Mouse (Mus musculus) heart, postnatal 10 days (tissue): ENCODE measurements around the gene Sos1. TPM values are rescaled to one million over a fixed set of nuclear protein-coding genes. Genes with fewer than 3 reads are reported as not detected.

ENCODE experiments used
- DNase-seq, 2 experiments: peaks; one replicate each; pipeline ENCODE4 v3.0.0; 2021
- intact Hi-C: fragments of 180-260 bp; cut with DNase I; formaldehyde crosslinking; loops from one replicate; pipeline ENCODE4 v1.15.1; 2025
- total RNA-seq, 2 experiments: library from RNA; stranded (reverse); gene quantifications; 2 replicates each; pipeline ENCODE4 v1.2.3; 2021

The Sos1 gene
- total RNA-seq = 10 to 100 TPM; 16.2 to 17.9 TPM

DNA sequence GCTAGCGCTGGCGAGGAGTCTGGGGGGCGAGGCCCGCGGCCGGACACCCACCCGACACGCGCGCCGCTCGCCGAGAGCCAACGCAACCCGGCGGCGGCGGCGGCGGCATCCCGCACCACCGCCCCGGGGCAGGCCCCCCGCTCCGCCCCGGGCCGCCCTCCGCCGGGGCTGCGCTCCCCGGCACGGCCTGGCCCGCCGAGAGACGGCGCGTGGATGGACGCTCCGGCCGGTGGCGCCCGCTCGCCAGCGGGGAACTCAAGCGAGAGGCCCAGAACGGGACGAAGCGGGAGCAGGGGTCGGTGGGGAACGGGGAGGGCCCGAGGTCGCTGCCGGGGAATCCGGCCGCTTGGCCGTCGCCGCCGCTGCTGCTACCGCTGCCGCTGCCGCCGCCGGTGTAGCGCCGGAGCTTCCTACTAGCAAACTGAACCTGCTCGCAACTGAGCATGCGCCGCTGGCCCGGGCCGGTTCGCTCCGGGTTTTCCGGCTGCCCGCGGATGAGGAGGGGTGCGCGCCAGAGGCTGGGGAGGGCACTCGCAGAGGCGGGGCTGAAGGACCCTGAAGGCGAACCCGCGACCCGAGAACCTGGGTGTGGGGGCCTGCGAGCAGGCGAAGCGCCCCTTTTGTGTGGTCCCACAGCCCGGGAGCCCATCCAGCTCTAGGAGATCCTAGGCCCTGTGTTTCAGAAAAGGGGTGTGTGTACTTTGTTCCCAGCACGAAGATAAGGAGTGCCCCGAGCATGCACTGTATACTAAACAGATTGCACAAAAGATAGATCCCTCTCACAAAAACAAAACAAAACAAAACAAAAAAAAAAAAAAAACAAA lies at the start of gene Sos1:
TSS of gene Sos1 (minus strand) at position 423 of the 824 bp plus-strand sequence.
- peak; percentile 97 to 98 for DNase-seq
- intact Hi-C loops = no loop called here

DNA sequence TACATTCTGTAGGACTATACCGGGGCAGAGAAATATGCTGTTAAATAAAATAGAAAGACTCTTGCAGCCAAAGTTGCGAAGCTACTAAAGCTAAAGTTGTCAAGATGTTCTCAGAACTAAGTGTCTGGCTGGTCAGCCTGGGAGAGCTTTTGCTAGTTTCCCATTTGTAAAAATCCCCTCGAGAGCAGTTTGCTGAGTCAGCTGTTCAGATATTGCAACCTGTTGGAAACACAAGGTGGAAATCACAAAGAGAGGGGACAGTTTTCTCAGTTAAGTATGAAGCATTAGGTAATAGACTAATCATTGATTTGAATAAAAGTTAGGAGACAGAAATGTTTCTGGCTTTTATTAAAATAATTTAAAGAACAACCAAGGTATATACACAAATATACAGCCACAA lies 43.0 kb upstream of the Sos1 start:
- intact Hi-C loops = no loop called here
- DNase-seq = no peak

DNA sequence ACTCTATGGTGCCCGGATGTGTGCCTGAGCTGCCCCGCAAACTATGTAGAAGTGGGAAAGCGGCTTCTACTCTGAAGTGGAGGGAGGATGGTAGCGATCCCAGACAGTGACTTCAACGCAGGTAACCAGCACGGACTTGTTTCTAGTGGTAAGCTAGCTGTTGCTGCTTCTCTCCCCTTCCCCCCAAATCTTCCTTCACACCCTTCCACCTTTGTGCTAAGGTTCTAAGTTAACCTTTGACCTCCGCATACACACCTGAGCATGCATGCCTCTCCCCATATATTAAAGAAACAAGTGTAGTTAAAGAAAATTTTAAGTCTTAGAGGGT lies 41.9 kb upstream of the Sos1 start:
- intact Hi-C loops = no loop called here
- no peak for DNase-seq

DNA sequence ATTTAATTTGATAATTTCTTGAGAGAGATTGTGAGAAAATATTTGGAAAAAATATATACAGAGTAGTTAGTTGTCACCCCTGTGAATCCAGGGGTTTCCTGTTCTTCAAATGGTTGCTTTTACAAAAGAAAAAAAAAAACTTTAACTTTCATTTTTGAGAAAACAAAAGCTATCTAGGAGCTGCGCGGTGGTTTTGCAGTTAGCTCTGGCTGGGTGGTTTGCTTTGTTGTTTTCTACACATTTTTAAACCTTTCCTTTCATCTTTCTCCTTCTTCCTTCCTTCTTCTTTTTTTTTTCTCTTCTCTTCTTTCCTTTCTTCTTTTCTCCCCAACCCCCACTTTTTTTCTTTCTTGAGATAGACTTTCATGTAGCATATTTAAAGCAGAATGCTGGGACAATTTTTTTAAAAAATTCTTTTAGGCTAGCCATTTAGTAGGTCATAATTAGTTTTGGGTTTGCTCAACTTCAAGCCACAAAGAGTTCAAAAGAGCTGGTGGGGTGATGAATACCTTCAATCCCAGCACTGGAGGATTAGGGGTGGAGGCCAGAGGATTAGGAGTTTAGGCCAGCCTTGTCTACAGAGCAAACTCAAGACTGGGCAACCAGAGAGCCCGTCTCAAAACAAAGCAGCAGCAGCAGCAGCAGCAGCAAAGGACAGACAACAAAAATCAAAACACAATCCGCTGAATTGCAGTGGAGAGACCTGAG lies 41.4 kb upstream of the Sos1 start:
- intact Hi-C loops = no loop called here
- DNase-seq = no peak

DNA sequence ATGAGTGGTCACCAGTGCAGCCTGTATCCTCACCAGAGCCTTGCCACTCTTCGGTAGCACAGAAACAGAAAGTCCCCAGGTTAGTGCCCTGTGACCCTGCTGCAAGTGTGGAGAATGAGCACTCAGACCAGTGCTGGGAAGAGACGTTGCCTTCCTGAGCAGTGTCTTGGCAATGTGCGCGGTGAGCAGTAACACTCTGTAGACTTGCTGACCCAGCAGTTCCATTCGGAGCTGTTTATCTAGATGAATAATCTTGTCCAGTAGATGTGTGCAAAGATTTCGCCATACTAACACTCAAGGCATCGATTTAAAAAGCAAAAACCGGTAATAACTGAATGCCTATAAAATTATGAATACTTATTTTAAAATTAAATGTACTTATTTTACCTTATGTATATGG lies 40.3 kb upstream of the Sos1 start:
- intact Hi-C loops = no loop called here
- DNase-seq = no peak

DNA sequence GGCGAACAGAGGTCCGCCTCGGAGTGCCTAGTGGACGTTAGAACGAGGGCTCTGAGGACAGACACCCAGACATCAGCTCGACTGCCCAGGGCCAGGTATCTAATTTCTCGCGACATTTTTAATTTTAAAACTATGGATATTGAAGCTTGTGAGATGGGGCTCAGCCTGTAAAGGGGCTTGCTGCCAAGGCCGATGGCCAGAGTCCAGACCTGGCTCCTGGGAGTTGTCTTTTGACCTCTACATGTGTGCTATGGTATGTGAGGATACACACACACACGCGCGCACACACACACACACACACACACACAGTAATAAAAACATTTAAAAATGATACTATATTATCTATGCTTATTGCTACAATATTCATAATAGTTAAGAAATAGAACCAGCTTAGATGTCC lies 38.6 kb upstream of the Sos1 start:
- intact Hi-C loops = no loop called here
- DNase-seq = no peak

DNA sequence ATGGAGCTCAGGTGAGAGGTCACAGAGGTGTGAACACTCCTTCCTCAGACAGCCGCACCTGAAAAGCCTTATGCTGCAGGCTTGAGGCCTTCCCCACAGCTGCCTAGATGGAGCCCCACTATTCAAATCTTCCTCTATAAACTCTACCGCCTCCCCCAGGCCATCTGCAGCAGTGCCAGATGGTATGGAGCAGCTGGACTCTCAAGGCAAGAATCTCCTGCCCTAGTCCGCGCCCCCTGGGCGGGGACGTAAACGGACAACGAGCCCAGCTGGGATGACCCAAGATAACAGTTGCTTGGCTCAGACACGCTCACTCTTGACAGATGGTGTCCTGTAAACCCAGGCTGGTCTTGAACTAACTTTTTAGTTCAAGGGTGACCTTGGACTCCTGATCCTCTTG lies 37.0 kb upstream of the Sos1 start:
- DNase-seq = no peak
- intact Hi-C loops = no loop called here

DNA sequence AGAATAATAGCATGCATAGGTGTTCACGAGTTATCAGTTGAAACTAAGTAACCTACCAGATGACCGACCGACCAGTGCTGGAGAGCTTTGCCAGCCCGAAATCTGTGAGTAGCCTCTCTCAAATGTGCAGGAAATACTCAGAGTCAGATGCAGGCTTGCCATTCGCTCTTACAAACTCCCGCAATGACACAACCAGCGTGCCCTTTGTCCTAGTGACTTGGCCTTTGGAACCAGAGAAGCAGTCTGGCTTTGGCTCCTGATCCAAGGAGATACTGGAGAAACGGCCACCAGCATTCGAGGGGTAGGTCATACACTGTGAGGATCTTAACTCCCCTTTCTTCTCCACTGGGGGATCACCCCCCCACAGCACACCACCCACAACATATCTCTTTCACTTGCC lies 35.7 kb upstream of the Sos1 start:
- intact Hi-C loops = no loop called here
- no peak for DNase-seq

DNA sequence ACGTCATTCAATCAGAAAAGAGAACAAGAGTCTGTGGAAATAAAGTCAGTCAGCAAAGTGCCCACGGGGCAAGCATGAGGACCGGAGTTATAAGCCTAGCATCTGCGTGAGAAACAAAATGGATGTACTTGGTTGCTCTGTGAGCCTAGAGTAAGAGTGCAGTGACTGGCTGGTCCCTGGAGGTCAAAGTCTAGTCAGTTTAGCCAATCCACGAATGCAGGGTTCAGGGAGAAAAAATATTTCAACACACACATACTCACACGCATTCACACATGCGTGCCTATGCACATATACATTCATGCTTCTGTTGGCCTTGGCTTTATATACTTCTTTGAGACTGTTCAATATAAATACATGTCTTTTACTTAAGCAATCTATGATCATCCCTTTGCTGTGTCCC lies 35.3 kb upstream of the Sos1 start:
- intact Hi-C loops = no loop called here
- DNase-seq = no peak

DNA sequence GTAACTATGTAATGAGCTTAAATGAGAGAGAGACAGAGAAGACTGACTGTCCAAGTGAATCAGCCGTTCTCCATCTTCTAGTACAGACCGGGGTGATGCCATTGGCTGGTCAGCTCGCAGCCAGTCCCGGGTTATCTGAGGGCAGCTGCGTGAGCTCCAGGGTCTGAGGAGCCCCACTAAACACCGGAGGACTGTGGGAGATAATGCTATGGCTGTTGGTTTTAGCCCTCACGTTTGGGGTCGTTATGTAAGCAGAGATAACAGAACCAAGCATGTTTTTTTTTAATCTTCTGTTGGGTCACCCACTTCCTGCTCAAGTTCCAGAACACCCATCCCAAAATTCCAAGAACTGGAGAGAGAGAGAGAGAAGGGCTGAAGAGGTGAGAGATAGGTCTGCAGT lies 33.5 kb upstream of the Sos1 start:
- intact Hi-C loops = loop anchor here (5.0 kb wide), 1 partner anchor 34 kb away; no protein-coding TSS in a partner anchor

DNA sequence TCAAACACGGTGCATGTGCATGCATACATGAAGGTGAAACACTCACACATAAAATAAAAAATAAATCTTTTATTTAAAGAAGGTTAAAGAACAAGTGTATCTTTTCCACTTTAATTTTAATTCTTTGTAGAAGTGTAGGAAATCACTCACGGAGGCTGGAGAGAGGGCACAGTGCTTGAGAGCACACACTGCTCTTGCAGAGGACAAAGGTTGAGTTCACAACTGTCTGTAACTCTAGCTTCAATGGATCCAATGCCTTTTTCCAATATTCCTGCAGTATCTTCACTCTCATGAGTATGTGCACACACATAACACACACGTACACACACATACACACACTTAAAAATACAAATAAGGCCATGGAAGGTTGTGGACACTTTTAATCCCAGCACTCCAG lies 30.2 kb upstream of the Sos1 start:
- no peak for DNase-seq
- intact Hi-C loops = loop anchor here (5.0 kb wide), 1 partner anchor 37 kb away; no protein-coding TSS in a partner anchor

More for the DNA sequence above, 33.5 kb upstream of the Sos1 start:
- no peak for DNase-seq

DNA sequence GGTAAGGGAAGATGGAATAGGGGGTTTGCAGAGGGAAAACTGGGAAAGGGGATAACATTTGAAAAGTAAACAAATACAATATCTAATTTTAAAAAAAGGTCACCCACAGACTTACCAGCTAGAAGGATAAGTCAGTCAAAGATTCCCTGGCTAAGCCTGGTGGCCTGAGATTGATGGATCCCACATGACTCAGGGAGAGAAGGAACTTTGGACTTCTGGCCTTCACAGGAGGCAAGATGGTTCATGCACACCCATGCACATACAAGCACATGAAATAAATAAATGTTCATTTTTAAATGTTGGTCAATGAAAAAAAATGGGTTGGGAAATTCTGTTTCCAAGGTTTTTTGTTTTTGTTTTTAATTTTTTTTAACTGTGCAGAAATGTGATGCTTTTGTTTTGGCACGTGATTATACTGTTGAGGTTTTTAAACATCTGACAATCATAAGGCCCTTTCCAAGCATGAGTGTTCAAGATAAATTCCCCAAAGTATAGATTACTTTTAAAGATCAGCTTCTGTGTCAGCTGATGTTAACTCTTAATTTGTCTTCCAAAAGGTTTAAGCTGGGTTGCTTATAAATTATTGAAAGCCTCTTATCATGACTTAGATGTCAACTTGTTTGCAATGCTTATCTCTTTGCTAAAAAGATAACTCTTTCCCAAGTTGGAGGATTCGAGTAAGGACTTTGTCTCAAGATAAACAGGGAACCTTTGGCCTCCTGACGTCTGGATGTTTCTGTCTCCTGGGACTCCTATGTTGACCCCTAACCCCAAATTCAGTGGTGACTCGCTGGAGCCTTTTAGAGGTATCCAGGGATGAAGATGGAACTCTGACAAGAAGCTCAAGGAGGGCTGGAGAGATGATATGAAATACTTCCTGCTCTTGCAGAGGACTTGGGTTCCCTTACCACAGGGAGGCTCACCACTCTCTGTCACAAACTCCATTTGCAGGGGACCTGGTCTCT lies 29.5 kb upstream of the Sos1 start:
- no peak for DNase-seq
- intact Hi-C loops = loop anchor here (5.0 kb wide), 1 partner anchor 38 kb away; no protein-coding TSS in a partner anchor

DNA sequence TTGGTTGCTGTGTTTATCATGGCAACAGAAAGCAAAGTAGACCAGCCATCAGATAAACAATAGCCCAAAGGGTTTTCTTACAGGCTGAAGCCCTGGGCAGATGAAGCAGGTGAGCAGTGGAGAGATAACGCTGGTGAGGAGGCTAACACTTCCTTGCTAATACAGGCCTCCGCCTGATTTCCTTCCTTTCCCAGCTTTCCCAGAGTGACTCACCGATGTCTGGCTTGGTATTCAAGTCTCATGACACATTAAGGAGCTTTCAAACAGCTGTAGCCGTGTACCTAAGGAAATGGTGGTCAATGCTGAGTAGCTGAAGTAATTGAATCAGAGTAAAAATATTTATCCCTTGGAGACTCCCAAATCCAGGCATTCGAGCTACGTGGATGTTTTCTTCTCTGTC lies 25.5 kb upstream of the Sos1 start:
- DNase-seq = no peak
- intact Hi-C loops = no loop called here

DNA sequence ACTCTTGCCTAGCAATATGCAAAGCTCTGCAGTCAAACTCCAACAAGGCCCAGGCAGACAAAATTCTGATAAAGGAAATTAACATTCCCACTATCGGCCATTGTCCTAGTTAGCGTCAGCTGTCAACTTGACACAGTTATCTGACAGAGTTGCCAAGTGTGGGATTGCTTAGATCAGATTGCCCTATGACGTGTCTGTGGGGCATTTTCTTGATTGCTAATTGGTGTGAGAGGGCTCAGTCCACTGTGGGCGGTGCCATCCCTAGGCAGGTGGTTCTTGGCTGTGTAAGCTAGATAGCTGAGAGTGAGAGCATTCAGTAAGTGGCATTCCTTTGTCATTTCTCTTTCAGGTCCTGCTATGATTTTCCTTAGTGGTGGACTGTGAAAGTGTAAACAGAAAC lies 25.1 kb upstream of the Sos1 start:
- intact Hi-C loops = no loop called here
- DNase-seq = no peak

DNA sequence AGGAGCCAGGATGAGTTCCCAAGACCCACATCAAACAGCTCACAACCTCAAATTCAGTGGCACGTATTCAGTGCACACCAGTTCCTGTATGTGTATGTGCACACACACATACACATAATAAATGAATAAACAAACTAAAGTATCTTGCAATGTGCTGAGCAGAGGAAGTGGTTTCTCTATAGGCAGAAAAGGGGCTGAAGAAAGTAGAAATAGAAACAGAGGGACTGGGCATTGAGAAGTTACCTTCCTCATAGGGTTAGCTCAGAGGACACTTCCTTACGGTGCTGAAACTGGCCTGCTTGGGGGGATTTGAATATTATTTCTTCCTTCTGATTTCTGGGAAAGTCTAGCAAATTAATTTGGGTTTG lies 21.5 kb upstream of the Sos1 start:
- no peak for DNase-seq
- intact Hi-C loops = no loop called here

DNA sequence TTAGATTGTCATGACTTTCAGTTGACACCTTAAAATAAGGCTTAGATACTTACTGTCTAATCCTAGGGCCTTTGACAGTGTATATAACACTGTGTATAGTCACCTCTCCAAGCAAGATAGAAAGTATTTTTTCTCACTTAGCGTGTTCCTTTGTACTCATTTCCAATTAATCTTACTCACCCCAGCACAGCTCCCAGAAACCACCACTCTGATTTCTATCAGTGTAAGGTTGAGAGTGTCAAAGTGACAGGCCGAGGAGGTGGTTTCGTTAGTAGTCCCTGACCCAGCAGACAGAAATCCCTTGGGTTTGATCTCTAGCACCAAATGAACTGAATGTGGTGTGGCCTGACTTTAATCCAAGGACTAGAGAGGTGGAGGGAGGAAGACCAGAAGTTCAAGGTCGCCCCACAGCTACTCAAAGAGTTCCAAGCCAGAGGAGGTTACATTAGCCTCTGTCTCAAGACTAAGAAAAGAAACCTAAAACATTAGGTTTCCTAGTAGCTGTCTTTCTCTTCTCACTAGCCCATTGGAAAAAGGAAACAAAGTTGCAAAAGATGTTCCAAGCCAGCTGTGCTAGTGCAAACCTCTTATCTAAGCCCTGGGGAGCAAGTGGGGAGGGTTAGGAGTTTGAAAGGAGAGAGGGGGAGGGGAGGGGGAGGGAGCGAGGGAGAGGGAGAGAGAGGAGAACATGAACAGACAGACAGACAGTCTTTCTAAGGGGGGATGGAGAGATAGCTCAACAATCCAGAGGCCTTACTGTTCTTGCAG lies 21.0 kb upstream of the Sos1 start:
- DNase-seq = peak in 1 of 2 experiments; percentile 22
- intact Hi-C loops = no loop called here

DNA sequence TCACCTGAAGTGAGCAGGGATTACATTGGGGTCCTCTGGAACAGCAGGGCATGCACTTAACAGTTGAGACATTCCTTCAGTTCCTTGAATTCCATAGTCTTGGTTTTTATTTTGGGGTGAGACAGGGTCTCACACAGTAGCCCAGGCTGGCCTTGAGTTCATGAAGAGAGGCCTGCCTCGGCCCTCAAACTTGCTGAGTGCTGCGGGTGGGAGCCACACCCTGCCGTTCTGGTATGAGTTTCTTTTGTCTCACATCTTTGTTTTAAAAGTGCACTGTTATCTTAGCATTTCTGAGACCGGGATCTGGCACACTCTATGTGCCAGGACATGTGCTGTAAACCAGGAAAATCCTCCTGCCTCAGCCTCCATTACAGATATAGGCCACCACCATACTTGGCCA lies 19.8 kb upstream of the Sos1 start:
- DNase-seq = no peak
- intact Hi-C loops = no loop called here

DNA sequence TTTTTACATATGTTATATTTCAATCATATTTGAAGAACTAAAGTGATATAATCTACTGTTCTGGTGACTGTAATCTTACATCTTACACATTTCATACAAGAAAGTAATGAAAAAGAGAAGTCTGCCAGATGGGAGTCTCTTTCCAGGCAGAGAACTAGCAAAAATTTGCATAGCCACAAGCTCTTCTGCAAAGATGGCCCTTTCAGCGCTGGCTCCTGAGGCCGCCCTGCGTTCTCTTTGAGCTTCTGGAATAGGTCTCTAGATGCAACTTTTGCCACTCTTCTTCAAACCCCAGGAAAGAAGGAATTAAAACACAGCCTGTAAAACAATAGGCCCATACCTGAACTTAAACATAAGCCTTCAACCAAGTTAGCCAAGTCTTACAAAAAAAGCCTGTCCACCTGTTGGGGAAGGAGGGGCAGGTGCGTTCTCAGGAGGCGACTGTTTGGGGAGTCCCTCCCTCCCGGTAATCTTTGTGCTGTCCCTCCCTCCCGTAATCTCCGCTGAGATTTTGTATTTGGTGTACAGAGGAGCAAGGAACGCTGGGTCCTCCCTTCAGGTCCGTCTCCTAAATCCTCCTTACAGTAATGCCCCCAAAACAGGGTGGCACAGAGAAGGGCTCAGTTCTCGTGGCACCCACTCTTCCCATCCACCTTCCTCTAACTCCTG lies 18.5 kb upstream of the Sos1 start:
- intact Hi-C loops = no loop called here
- DNase-seq = no peak

DNA sequence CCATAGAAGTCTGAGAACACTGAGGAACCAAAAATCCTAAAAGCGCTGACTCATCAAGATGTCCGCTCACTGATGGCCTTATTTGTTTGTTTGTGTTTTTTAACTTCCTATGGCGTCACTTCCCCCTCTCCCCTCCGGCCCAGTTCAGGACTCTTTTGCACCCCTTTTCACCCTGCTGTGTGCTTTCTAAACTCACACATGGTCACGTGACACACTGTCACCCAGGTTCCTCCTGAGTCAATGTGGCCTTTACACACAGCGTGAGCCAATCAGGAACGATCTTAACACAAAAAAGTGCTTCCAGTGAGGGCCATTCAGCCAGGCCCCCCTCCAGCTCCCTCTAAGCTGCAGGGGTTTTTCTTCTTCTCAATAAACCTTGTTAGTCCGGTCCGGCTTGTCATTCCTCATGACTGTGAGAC lies 16.9 kb upstream of the Sos1 start:
- DNase-seq = no peak
- intact Hi-C loops = no loop called here

DNA sequence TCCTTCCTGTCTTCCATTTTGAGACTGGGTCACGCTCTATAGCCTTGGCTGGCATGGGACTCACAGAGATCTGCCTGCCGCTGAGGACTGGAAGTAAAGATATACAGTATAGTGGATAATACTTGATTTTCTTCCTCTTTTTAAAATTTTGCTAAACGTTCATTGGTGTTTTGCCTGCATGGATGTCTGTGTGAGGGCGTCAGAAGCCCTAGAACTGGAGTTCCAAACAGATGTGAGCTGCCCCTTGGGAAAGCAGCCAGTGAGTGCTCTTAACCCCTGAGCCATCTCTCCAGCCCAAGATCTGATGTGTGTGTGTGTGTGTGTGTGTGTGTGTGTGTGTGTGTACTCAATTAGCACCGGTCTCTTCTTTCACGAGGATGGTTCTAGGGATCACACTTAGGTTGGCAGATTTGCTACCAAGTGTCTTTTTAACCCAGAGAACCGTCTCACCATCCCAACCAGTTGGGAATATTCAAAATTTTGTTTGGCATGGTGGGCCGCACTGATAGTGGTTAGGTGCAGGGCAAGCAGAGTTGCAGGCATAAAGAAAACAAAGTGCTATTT lies 16.4 kb upstream of the Sos1 start:
- DNase-seq = no peak
- intact Hi-C loops = no loop called here
